Mouse (Mus musculus): ENCODE data around the gene C1s1. TPM values are rescaled to one million over a fixed set of nuclear protein-coding genes. Genes with fewer than 3 reads are reported as not detected.
"Not testable (repeated sequence)": the region's sequence is repeated elsewhere in the genome, so short reads cannot be mapped to it uniquely, and the experiment has no call there.

The C1s1 gene
- polyA plus RNA-seq, 1 experiment from 2014 or later: 0.75 TPM

GRCm38 (mm10) chr6:124485414-124486144, 56.6 kb downstream of the C1s1 start:
- H3K4me1 ChIP-seq (ENCODE audit: control insufficient read depth, insufficient read depth, low read length): no peaks in the 10 kb centered on the region
- peak overlapping the region; percentile 22; the same call in 1 of the 2 replicates for H3K4me3 ChIP-seq (ENCODE audit: low read depth, low read length)
- H3K27me3 ChIP-seq (ENCODE audit: control insufficient read depth, insufficient read depth, low read length): no peaks in the 10 kb centered on the region
- peak; percentile 94 for ATAC-seq (ENCODE audit: low read depth)
- H3K9ac ChIP-seq (replicated peaks; ENCODE audit: low read depth, low read length): 0 out of 2 replicates have a peak overlapping the region, but pooled peaks have one; percentile 11
- H3K36me3 ChIP-seq (ENCODE audit: control insufficient read depth, insufficient read depth, low read length): no peaks in the 10 kb centered on the region
- H3K9me3 ChIP-seq (ENCODE audit: control insufficient read depth, low read length): no peaks in the 10 kb centered on the region
- peak overlapping the region; percentile 38 for H3K4me2 ChIP-seq (ENCODE audit: low read depth, low read length)
- peak overlapping the region; percentile 57 for H3K27ac ChIP-seq (ENCODE audit: low read depth, low read length)
- 37% methylated on average over 21 of the region's 21 CpGs for WGBS

- Histone ChIP-seq H3K9me3 (ENCODE audit: control insufficient read depth, low read length) (no peaks in the 10 kb centered on the region), H3K27me3 (ENCODE audit: control insufficient read depth, insufficient read depth, low read length) (no peaks in the 10 kb centered on the region), H3K4me1 (ENCODE audit: control insufficient read depth, insufficient read depth, low read length) (no peaks in the 10 kb centered on the region), H3K4me2 (ENCODE audit: low read depth, low read length) (0 out of 2 replicates have a peak overlapping the region, but pooled peaks have one; percentile 38), H3K36me3 (ENCODE audit: control insufficient read depth, insufficient read depth, low read length) (no peaks in the 10 kb centered on the region), H3K27ac (ENCODE audit: low read depth, low read length) (peak overlapping the region; percentile 57), H3K4me3 (ENCODE audit: low read depth, low read length) (no peak overlapping the region), H3K9ac (replicated peaks; ENCODE audit: low read depth, low read length) (no peak overlapping the region)
- ATAC-seq (ENCODE audit: low read depth): no peak; the same call in 1 of the 2 replicates
- WGBS: 89% methylated on average over 7 of the region's 7 CpGs
Observed at GRCm38 (mm10) chr6:124484851-124485250, 57.3 kb downstream of the C1s1 start.

GRCm38 (mm10) chr6:124483831-124484230, 58.3 kb downstream of the C1s1 start:
- not testable (repeated sequence) for H3K4me1 ChIP-seq (ENCODE audit: control insufficient read depth, insufficient read depth, low read length); H3K27ac ChIP-seq (ENCODE audit: low read depth, low read length); H3K9me3 ChIP-seq (ENCODE audit: control insufficient read depth, low read length); H3K36me3 ChIP-seq (ENCODE audit: control insufficient read depth, insufficient read depth, low read length); ATAC-seq (ENCODE audit: low read depth); H3K9ac ChIP-seq (replicated peaks; ENCODE audit: low read depth, low read length); H3K27me3 ChIP-seq (ENCODE audit: control insufficient read depth, insufficient read depth, low read length); H3K4me3 ChIP-seq (ENCODE audit: low read depth, low read length); H3K4me2 ChIP-seq (ENCODE audit: low read depth, low read length)
- WGBS: 91% methylated on average over 3 of the region's 3 CpGs

- H3K4me1 ChIP-seq (ENCODE audit: control insufficient read depth, insufficient read depth, low read length): no peaks in the 10 kb centered on the region
- no peaks in the 10 kb centered on the region for H3K36me3 ChIP-seq (ENCODE audit: control insufficient read depth, insufficient read depth, low read length)
- no peak overlapping the region for H3K27ac ChIP-seq (ENCODE audit: low read depth, low read length)
- no peak overlapping the region for H3K4me3 ChIP-seq (ENCODE audit: low read depth, low read length)
- H3K27me3 ChIP-seq (ENCODE audit: control insufficient read depth, insufficient read depth, low read length): no peaks in the 10 kb centered on the region
- H3K4me2 ChIP-seq (ENCODE audit: low read depth, low read length): no peak overlapping the region
- WGBS: 28% methylated on average over 6 of the region's 6 CpGs
- ATAC-seq (ENCODE audit: low read depth): 0 out of 2 replicates have a peak, but pooled peaks have one; percentile 25
- no peaks in the 10 kb centered on the region for H3K9me3 ChIP-seq (ENCODE audit: control insufficient read depth, low read length)
- no peak overlapping the region for H3K9ac ChIP-seq (replicated peaks; ENCODE audit: low read depth, low read length)
Observed at GRCm38 (mm10) chr6:124481571-124481970, 60.6 kb downstream of the C1s1 start.

Other genes starting within 250 kb of the C1s1 start
- 0.05 and 0.15 TPM in 2 replicates for gene Cd163, start 237.7 kb downstream of the C1s1 start, polyA plus RNA-seq (2014; fragmentation: Nextera tagmentation; extraction: Ambion mirVana)
- gene Pex5, start 127.3 kb downstream of the C1s1 start, polyA plus RNA-seq (2014; fragmentation: Nextera tagmentation; extraction: Ambion mirVana): 50.1 and 63.8 TPM in 2 replicates
- gene Clstn3, start 77.6 kb downstream of the C1s1 start, polyA plus RNA-seq (2014; fragmentation: Nextera tagmentation; extraction: Ambion mirVana): 90.4 and 96.1 TPM in 2 replicates
- 0.22 and 0.29 TPM in 2 replicates for gene C1rl, start 49.2 kb downstream of the C1s1 start, polyA plus RNA-seq (2014; fragmentation: Nextera tagmentation; extraction: Ambion mirVana)
- gene C1ra, start 30.0 kb downstream of the C1s1 start, polyA plus RNA-seq (2014; fragmentation: Nextera tagmentation; extraction: Ambion mirVana): 0.11 and 0.33 TPM in 2 replicates
- not detected in 2 replicates for gene C1rb, start 27.9 kb upstream of the C1s1 start, polyA plus RNA-seq (2014; fragmentation: Nextera tagmentation; extraction: Ambion mirVana)
- gene C1s2, start 93.7 kb upstream of the C1s1 start, polyA plus RNA-seq (2014; fragmentation: Nextera tagmentation; extraction: Ambion mirVana): 0.16 TPM in 1 of 2 replicates, not detected in the other
- 40.0 and 44.7 TPM in 2 replicates for gene Lpcat3, start 120.7 kb upstream of the C1s1 start, polyA plus RNA-seq (2014; fragmentation: Nextera tagmentation; extraction: Ambion mirVana)
- 94.2 and 99.8 TPM in 2 replicates for gene Emg1, start 169.8 kb upstream of the C1s1 start, polyA plus RNA-seq (2014; fragmentation: Nextera tagmentation; extraction: Ambion mirVana)
- 242 and 258 TPM in 2 replicates for gene Phb2, start 170.0 kb upstream of the C1s1 start, polyA plus RNA-seq (2014; fragmentation: Nextera tagmentation; extraction: Ambion mirVana)
- 2.6 and 4.4 TPM in 2 replicates for gene Ptpn6, start 196.4 kb upstream of the C1s1 start, polyA plus RNA-seq (2014; fragmentation: Nextera tagmentation; extraction: Ambion mirVana)
- gene Grcc10, start 199.0 kb upstream of the C1s1 start, polyA plus RNA-seq (2014; fragmentation: Nextera tagmentation; extraction: Ambion mirVana): 634 and 689 TPM in 2 replicates
- gene Gm45234, start 213.7 kb upstream of the C1s1 start, polyA plus RNA-seq (2014; fragmentation: Nextera tagmentation; extraction: Ambion mirVana): not detected in 2 replicates
- 21.5 and 27.5 TPM in 2 replicates for gene Atn1, start 214.2 kb upstream of the C1s1 start, polyA plus RNA-seq (2014; fragmentation: Nextera tagmentation; extraction: Ambion mirVana)
- gene Eno2, start 227.3 kb upstream of the C1s1 start, polyA plus RNA-seq (2014; fragmentation: Nextera tagmentation; extraction: Ambion mirVana): 154 and 205 TPM in 2 replicates
- 0.67 and 0.92 TPM in 2 replicates for gene Lrrc23, start 237.4 kb upstream of the C1s1 start, polyA plus RNA-seq (2014; fragmentation: Nextera tagmentation; extraction: Ambion mirVana)